Mouse (Mus musculus): Measurements from ENCODE around the gene Atad3a.

DNA sequence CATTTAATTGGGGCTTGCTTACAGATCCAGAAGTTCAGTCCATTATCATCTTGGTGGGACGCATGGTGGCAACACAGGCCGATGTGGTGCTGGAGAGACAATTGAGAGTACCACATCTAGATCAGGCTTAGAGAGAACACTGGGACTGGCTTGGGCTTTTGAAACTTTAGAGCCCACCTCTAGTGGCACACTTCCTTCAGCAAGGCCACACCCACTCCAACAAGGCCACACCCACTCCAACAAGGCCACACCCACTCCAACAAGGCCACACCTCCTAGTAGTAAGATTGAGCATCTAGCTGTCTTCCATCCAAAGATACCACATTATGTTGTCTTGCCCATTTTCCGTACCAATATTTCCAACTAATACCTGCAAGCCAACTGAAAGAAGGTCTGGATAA is 68.5 kb downstream of the Atad3a start:
- TF ChIP-seq CTCF (IDR thresholded peaks at IDR 0.05; ENCODE audit: control insufficient read depth, insufficient read depth, low read length) (no peak), POLR2A (IDR thresholded peaks at IDR 0.05; ENCODE audit: borderline replicate concordance, control insufficient read depth, low read depth, low read length) (no peak)

Measured in bone marrow, adult 2 months (tissue).